Mouse (Mus musculus): ENCODE data around the gene Speer4d. TPM values are rescaled to one million over a fixed set of nuclear protein-coding genes. Genes with fewer than 3 reads are reported as not detected.
A peak's percentile ranks its signal among the peaks of the same experiment; 100 is the strongest.
"Not testable (repeated sequence)": the region's sequence is repeated elsewhere in the genome, so short reads cannot be mapped to it uniquely, and the experiment has no call there.

The Speer4d gene
- polyA plus RNA-seq, 1 experiment from 2014 or later: not detected

DNA sequence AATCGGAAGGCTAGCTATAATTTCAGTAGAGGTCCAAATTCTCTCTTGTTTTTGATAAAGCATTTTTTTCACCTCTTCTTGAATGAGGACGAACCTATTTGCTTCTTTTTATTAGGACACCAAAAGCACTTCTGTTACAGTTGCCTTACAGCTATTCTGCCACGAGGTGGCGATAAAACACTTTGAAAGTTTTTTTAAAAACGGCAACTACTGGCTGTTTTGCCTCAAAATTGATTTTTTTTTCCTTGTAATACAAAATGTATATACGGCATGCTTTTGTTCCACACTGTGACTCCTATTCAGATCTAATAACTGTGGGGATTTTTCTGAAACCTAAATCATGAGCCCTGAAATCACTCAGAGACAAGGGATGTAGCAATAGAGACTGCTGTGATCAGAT lies 26.8 kb downstream of the Speer4d start:
- H3K27ac ChIP-seq (ENCODE audit: low read length); H3K4me3 ChIP-seq (replicated peaks; ENCODE audit: low read length); H3K36me3 ChIP-seq (ENCODE audit: control insufficient read depth, insufficient read depth); H3K9me3 ChIP-seq (ENCODE audit: control insufficient read depth, low read length); H3K4me2 ChIP-seq (ENCODE audit: low read length); H3K4me1 ChIP-seq (replicated peaks; ENCODE audit: control insufficient read depth, insufficient read depth, low read length); ATAC-seq; H3K9ac ChIP-seq (replicated peaks; ENCODE audit: low read depth, low read length); H3K27me3 ChIP-seq (replicated peaks; ENCODE audit: control insufficient read depth, insufficient read depth, low read length): not testable (repeated sequence)
- 27% methylated on average over 6 of the region's 6 CpGs for WGBS

DNA sequence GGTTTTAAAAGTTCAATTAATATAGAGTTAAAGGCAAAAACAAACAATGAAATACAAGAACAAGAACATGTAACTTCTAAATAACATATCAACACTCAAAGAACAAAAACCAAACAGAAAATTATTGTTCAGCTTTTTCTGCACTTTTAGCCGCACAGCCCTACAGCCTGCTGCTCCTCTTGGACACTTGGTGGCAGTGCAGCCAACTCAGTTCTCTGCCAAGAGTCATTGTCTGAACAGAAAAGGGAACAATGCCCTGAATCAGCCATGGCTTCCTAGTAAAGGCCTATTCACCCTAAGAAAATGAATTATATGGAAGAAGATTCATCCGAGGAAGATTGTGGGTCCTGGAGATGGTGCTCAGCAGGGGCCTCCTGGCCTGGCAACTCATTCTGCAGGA lies 33.5 kb downstream of the Speer4d start:
- not testable (repeated sequence) for H3K9me3 ChIP-seq (ENCODE audit: control insufficient read depth, low read length); H3K4me3 ChIP-seq (replicated peaks; ENCODE audit: low read length); H3K4me2 ChIP-seq (ENCODE audit: low read length); ATAC-seq; H3K9ac ChIP-seq (replicated peaks; ENCODE audit: low read depth, low read length); H3K27me3 ChIP-seq (replicated peaks; ENCODE audit: control insufficient read depth, insufficient read depth, low read length); H3K27ac ChIP-seq (ENCODE audit: low read length); H3K36me3 ChIP-seq (ENCODE audit: control insufficient read depth, insufficient read depth); H3K4me1 ChIP-seq (replicated peaks; ENCODE audit: control insufficient read depth, insufficient read depth, low read length)
- WGBS: 75% methylated on average over 2 of the region's 2 CpGs

DNA sequence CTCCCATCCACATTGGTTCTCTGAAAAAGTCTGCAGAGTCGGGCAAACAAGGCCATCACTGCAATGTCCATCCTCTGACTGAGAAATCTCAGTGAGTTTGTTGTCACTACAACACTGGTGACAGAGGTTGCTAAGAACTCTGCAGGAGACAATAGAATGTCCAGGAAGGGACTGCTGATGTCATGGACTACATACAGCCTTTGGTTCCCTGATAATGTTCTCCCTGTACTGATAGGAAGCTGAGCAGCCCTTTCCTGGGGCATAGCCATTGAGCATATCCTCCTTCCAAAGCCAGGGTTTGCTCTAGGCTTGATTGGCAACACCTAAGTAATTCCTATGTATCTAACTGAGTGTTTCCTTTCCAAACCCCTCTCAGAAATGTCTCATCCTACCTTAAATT lies 38.1 kb downstream of the Speer4d start, which contains the start of gene 4930572O03Rik:
TSS of gene 4930572O03Rik (minus strand) at position 101 of the 400 bp plus-strand sequence.
- H3K4me1 ChIP-seq (replicated peaks; ENCODE audit: control insufficient read depth, insufficient read depth, low read length); H3K27me3 ChIP-seq (replicated peaks; ENCODE audit: control insufficient read depth, insufficient read depth, low read length); H3K4me3 ChIP-seq (replicated peaks; ENCODE audit: low read length); H3K9ac ChIP-seq (replicated peaks; ENCODE audit: low read depth, low read length); H3K27ac ChIP-seq (ENCODE audit: low read length); H3K36me3 ChIP-seq (ENCODE audit: control insufficient read depth, insufficient read depth); ATAC-seq; H3K9me3 ChIP-seq (ENCODE audit: control insufficient read depth, low read length); H3K4me2 ChIP-seq (ENCODE audit: low read length): not testable (repeated sequence)
- 70% methylated on average over 1 of the region's 1 CpGs for whole genome bisulfite sequencing

DNA sequence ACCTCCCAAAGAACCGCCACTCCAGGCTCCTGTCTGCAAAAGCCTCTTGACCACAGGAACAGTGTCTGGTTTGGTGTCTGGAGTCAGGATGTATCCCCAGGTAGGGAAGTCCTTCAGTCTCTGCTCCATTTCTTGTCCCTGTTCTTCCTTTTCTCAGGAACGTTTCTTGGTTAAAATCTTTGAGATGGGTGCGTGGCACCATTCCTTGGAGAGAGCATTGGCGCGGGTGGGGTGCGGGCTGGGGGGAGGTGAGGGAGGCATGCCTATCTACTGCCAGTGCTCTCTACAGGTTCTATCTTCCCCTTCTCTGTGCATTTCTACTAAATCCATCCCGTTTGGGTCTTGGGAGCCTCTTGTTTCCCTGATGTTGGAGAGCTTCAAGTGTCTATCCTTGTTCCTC lies 45.0 kb downstream of the Speer4d start:
- H3K36me3 ChIP-seq (ENCODE audit: control insufficient read depth, insufficient read depth); H3K27ac ChIP-seq (ENCODE audit: low read length); H3K9ac ChIP-seq (replicated peaks; ENCODE audit: low read depth, low read length); H3K27me3 ChIP-seq (replicated peaks; ENCODE audit: control insufficient read depth, insufficient read depth, low read length); ATAC-seq; H3K4me1 ChIP-seq (replicated peaks; ENCODE audit: control insufficient read depth, insufficient read depth, low read length); H3K4me3 ChIP-seq (replicated peaks; ENCODE audit: low read length); H3K9me3 ChIP-seq (ENCODE audit: control insufficient read depth, low read length); H3K4me2 ChIP-seq (ENCODE audit: low read length): not testable (repeated sequence)
- WGBS: 75% methylated on average over 7 of the region's 7 CpGs

DNA sequence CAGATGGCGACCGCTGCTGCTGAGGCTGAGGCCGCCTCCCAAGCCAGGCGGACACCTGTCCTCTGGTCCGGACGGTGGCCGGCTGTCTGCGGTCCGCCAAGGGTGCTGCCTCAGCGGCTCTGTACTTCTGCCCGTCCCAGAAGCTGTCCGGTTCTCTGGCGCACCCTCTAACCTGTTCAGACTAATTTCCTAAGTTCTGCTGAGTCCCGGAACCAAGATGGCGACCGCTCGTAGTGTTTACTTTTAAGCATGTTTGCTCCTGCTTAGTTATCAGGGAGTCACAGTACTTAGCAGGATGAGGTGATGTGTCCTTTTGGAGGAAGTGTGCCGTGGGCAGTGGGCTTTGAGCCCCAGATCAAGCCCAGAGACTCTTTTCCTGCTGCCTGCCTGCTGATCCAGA lies 51.9 kb downstream of the Speer4d start:
- H3K9ac ChIP-seq (replicated peaks; ENCODE audit: low read depth, low read length); H3K36me3 ChIP-seq (ENCODE audit: control insufficient read depth, insufficient read depth); H3K9me3 ChIP-seq (ENCODE audit: control insufficient read depth, low read length); H3K4me2 ChIP-seq (ENCODE audit: low read length); H3K27me3 ChIP-seq (replicated peaks; ENCODE audit: control insufficient read depth, insufficient read depth, low read length); H3K4me3 ChIP-seq (replicated peaks; ENCODE audit: low read length); H3K4me1 ChIP-seq (replicated peaks; ENCODE audit: control insufficient read depth, insufficient read depth, low read length); H3K27ac ChIP-seq (ENCODE audit: low read length): not testable (repeated sequence)
- ATAC-seq: 0 out of 2 replicates have a peak, but pooled peaks have one; percentile 20
- WGBS: 89% methylated on average over 7 of the region's 18 CpGs

Other genes with a start within 250 kb of the Speer4d start
- gene Gm21149, start 142.5 kb upstream of the Speer4d start, polyA plus RNA-seq (2015; fragmentation: Nextera tagmentation; extraction: Ambion mirVana): not detected in 2 replicates
- not detected in 2 replicates for gene Gm21190, start 89.8 kb upstream of the Speer4d start, polyA plus RNA-seq (2015; fragmentation: Nextera tagmentation; extraction: Ambion mirVana)
- gene Gm21083, start 41.7 kb upstream of the Speer4d start, polyA plus RNA-seq (2015; fragmentation: Nextera tagmentation; extraction: Ambion mirVana): not detected in 2 replicates
- gene 4930572O03Rik, start 38.0 kb downstream of the Speer4d start, polyA plus RNA-seq (2015; fragmentation: Nextera tagmentation; extraction: Ambion mirVana): not detected in 2 replicates
- not detected in 2 replicates for gene Speer4c, start 95.2 kb downstream of the Speer4d start, polyA plus RNA-seq (2015; fragmentation: Nextera tagmentation; extraction: Ambion mirVana)

Data from forebrain, embryonic 16.5 days (tissue).